Mouse (Mus musculus) ovary, postnatal 10 days (tissue): ENCODE results near the gene Olfr1423.
A peak's percentile ranks its signal among the peaks of the same experiment; 100 is the strongest.
"Not testable (repeated sequence)": the region's sequence is repeated elsewhere in the genome, so short reads cannot be mapped to it uniquely, and the experiment has no call there.

Experiments
- DNase-seq: peaks from one replicate; pipeline ENCODE4 v3.0.0; 2022; ENCODE audit warnings: low spot score

The Olfr1423 gene

GRCm38 (mm10) chr19:12006361-12006947 is 34.7 kb downstream of the Olfr1423 start:
- no peak for DNase-seq

DNA sequence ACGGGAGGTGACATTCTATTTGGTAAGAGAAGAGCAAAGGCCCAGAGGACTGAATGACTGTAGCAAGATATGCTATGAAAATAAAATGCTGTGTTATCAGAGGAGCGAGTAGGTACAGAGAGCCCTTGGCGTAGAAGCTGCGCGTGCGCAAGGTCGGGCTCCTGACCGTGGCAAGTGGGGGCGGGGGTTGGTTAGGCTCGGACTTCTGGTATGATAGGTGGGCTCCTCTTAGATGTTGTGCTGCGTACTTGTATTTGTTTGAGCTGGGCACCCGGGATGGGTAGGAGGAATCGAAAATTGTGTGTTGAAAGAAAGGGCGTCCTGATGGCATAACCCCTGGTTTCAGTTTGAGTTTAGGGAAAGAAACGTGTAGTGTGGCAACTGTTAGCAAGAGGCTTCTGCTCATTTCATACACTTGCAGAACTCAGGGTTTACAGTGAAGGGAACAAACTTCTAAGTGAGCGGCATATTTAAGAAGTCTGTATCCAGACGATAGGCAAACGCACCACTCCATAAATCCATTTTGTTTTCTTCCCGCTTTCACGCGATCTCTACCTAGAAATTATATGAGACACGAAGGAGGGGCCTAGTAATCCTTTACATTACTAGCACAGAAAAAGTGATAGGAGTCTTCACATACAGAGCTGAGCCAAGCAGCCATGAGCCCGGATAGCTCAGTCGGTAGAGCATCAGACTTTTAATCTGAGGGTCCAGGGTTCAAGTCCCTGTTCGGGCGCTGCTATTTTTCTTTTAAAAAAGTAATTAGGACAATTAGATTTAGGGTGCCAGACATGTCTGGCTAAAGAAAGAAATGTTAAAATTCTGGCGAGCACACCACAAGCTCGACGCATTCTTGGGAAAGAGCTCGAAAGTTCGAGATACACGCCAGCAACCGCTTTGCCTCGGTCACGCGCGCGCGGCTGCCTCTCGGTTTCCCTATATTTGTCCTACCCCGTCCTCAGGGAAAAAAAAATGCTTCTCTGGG is 35.4 kb downstream of the Olfr1423 start:
- peak; percentile 78 for DNase-seq

GRCm38 (mm10) chr19:12004216-12005008 is 36.7 kb downstream of the Olfr1423 start:
- no peak for DNase-seq

DNA sequence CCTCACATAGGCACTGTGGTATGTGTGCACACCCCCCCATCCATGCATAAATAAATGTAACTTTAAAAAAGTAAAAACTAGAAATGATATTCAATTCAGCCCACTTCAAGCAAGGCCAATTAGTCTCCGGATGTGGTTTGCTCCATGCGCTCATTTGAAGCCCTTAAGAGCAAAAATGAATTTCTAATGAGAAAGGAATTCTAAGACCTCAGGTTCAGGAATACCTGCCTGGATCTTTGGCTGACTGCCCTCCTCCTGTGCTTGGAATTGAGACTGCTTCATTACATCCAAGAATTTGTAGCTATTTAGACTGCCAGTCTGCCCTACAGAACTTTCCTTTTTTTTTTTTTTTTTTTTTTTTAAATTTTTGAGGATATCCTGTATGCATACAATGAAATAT is 37.5 kb downstream of the Olfr1423 start:
- no peak for DNase-seq

DNA sequence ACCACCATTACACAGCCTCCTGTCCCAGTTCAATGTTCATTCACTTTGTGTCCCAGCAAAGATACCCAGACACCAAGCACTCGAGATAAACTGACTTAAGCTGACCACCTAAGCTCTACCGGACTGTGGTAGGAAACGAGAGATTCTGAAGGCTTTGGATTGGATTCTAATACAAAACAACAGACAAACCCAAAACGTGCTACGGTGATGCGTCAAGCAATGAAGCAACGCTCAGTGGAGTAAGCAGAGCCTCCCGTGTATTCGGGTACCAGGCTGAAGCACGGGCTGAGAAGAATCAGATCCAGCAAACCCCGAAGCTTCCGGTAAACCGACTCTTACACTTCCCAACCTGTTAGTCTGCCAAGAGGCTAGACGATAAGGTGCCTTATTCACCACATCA is 38.3 kb downstream of the Olfr1423 start:
- DNase-seq = no peak

DNA sequence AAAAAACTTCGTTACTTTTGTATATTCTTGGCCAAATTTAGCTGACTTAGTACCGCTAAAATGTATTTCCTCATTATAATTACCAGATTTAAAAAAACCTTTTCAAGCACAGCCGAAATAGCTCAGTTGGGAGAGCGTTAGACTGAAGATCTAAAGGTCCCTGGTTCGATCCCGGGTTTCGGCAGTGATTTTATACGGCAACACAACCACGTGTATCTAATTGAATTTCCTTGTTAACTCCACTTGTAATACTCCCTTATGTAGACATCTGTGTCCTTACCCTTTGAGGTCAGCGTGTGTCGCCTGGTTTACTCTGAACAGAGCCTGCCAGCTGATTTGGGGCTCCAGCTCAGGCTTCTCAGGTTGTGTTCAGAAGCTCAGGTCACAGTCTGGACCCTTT is 39.0 kb downstream of the Olfr1423 start:
- DNase-seq = no peak

DNA sequence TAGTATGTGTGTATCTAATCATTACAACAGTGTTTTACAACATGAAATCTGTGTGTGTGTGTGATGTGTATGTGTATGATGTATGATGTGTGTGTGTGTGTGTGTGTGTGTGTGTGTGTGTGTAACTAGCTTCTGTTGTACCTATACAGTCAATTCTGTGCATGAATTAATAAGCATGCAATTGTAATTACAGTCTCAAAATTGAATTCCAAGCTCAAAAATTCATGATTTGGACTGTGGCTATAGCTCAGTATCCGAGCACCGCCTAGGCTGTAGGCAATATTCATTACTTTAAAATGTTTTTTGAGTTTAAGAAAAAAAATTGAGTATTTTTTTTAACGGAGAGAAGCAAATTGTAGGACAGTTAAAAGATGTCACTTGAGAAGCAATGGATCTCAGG is 39.4 kb downstream of the Olfr1423 start:
- no peak for DNase-seq

GRCm38 (mm10) chr19:11995722-11996448 is 45.2 kb downstream of the Olfr1423 start:
- DNase-seq = no peak

- DNase-seq = no peak
Observed at GRCm38 (mm10) chr19:11994703-11995431, 46.2 kb downstream of the Olfr1423 start.

DNA sequence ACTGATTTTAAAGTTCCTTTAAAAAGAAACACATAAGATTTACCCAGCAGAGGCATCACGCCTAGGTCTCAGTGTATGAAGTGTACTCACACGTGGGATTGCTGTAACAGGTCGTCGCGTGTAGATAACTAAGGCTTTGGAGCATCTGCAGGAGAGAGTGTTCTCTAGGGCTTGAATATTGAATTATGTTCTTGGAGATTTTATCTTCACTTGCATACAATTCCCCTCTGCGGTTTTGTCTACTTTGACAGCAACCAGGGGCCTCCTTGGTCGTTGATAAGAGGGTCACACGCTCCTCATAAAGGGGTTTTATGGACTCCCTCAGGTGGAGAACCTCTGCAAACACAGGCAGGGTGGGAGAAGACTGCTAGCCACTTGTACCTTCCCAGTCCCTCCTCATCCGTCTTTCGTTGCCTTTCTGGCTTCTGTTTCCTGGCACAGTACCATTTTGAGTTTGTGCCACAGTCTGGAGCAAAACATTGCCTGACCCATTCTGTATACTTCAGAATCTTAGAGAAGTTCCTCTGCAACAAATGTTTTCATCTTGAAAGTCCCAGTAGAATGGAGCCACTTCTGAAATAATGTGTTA is 48.6 kb downstream of the Olfr1423 start:
- DNase-seq = no peak

GRCm38 (mm10) chr19:11992034-11992433 is 49.1 kb downstream of the Olfr1423 start:
- no peak for DNase-seq

DNA sequence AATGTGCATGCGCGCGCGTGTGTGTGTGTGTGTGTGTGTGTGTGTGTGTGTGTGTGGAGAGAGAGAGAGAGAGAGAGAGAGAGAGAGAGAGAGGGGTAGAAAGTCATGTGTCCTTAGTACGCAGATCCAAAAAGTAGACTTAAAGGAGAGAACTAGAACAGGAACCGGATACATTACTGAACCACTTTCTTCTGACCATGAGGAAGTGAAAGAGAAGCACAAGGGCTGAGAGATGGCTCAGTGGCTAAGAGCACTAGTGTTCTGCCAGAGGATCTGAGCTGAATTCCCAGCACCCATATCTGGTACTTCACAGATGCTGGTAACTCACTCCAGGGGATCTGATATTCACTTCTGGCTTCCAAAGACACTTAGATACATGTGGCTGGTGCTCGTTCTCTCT is 51.8 kb downstream of the Olfr1423 start:
- DNase-seq = no peak

GRCm38 (mm10) chr19:11987841-11988240 is 53.3 kb downstream of the Olfr1423 start:
- DNase-seq = no peak

DNA sequence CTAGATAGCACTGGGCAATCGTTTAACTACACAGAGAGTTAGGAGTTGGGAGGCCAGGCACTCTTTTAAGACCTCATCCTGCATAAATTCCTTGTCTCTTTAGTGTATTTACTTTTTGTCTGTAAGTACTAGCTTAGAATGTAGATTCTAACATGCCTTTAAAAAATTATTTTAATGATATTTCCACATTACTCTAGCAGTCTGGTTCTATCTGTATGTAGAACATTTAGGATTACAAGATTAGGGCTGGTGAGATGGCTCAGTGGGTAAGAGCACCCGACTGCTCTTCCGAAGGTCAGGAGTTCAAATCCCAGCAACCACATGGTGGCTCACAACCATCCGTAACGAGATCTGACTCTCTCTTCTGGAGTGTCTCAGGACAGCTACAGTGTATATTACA is 56.5 kb downstream of the Olfr1423 start:
- DNase-seq = not testable (repeated sequence)
